Mouse (Mus musculus) forelimb bud, embryonic 11.5 days (tissue): ENCODE data around the gene B3gnt3.
"Not testable (repeated sequence)": the region's sequence is repeated elsewhere in the genome, so short reads cannot be mapped to it uniquely, and the experiment has no call there.

Experiments used
- DNase-seq: peaks from one replicate; pipeline ENCODE4 v3.0.0-alpha.2; 2012; ENCODE audit warnings: low read depth, low spot score

B3gnt3 gene

GRCm38 (mm10) chr8:71711574-71711973, 10.0 kb upstream of the B3gnt3 start:
- no peak for DNase-seq

GRCm38 (mm10) chr8:71709800-71710446, 8.3 kb upstream of the B3gnt3 start:
- peak; percentile 71 for DNase-seq

- DNase-seq, result no peak
Measured at GRCm38 (mm10) chr8:71709134-71709799, 7.7 kb upstream of the B3gnt3 start.

- DNase-seq, result no peak
Measured at GRCm38 (mm10) chr8:71707874-71708273, 6.3 kb upstream of the B3gnt3 start.

- not testable (repeated sequence) for DNase-seq
Measured at GRCm38 (mm10) chr8:71703400-71703799, 1.8 kb upstream of the B3gnt3 start.

- no peak for DNase-seq
Measured at GRCm38 (mm10) chr8:71702923-71703322, 1.3 kb upstream of the B3gnt3 start.

GRCm38 (mm10) chr8:71702087-71702432, 471 bp upstream of the B3gnt3 start:
- DNase-seq, result no peak

- DNase-seq, result no peak
Measured at GRCm38 (mm10) chr8:71700493-71701269, 908 bp downstream of the B3gnt3 start.

- not testable (repeated sequence) for DNase-seq
Measured at GRCm38 (mm10) chr8:71695456-71695855, 6.1 kb downstream of the B3gnt3 start.

- no peak for DNase-seq
Measured at GRCm38 (mm10) chr8:71693166-71694041, 8.2 kb downstream of the B3gnt3 start.

GRCm38 (mm10) chr8:71692509-71692908, 9.1 kb downstream of the B3gnt3 start:
- no peak for DNase-seq

- no peak for DNase-seq
Measured at GRCm38 (mm10) chr8:71689028-71689427, 12.6 kb downstream of the B3gnt3 start, which contains the start of gene Insl3. Insl3 (plus strand) TSS chr8:71689214.

- DNase-seq, result no peak
Measured at GRCm38 (mm10) chr8:71687616-71688015, 14.0 kb downstream of the B3gnt3 start.

GRCm38 (mm10) chr8:71686143-71686734, 15.3 kb downstream of the B3gnt3 start:
- no peak for DNase-seq

GRCm38 (mm10) chr8:71685573-71685972, 16.0 kb downstream of the B3gnt3 start:
- DNase-seq, result peak; percentile 38

GRCm38 (mm10) chr8:71684701-71685100, 16.9 kb downstream of the B3gnt3 start:
- DNase-seq, result no peak

GRCm38 (mm10) chr8:71682832-71683231, 18.8 kb downstream of the B3gnt3 start:
- no peak for DNase-seq

- no peak for DNase-seq
Measured at GRCm38 (mm10) chr8:71681369-71681915, 20.1 kb downstream of the B3gnt3 start.

GRCm38 (mm10) chr8:71680471-71680870, 21.1 kb downstream of the B3gnt3 start:
- DNase-seq, result no peak

GRCm38 (mm10) chr8:71679550-71680168, 21.9 kb downstream of the B3gnt3 start:
- no peak for DNase-seq
